Mouse (Mus musculus): ENCODE results near the gene Il6st. TPM values are rescaled to one million over a fixed set of nuclear protein-coding genes. Genes with fewer than 3 reads are reported as not detected.

The Il6st gene
- polyA plus RNA-seq, 1 experiment from 2014 or later, result 37.4 TPM

DNA sequence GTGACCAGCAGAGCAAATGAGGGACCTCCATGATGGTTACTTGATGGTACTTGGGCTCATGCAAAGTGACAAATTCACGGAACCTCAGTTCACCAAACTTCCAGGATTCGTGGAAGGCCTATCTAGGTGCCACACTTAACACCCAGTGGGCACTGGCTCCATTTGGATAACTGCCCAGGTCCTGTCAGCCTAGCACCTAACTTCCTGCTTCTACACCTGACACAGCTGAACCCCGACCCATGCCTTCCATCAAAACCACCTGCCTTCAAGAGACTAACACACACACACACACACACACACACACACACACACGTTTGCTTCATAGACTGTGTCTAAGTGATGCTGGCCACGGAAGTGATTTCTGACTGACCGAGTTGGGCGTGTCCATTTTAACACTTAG lies 47.9 kb downstream of the Il6st start:
- no peak overlapping the region for H3K27ac ChIP-seq
- peaks cover 8% of the 10 kb centered on the region; the same call in 1 of the 2 replicates for H3K36me3 ChIP-seq
- H3K4me1 ChIP-seq, result no peaks in the 10 kb centered on the region
- no peak overlapping the region for H3K4me3 ChIP-seq (replicated peaks)
- WGBS, result 83% methylated on average over 7 of the region's 7 CpGs
- no peaks in the 10 kb centered on the region for H3K27me3 ChIP-seq (replicated peaks)
- H3K9ac ChIP-seq, result no peak overlapping the region
- no peak for ATAC-seq (ENCODE audit: insufficient read depth, low FRiP score, low read depth)
- H3K4me2 ChIP-seq, result no peak overlapping the region
- no peaks in the 10 kb centered on the region for H3K9me3 ChIP-seq

DNA sequence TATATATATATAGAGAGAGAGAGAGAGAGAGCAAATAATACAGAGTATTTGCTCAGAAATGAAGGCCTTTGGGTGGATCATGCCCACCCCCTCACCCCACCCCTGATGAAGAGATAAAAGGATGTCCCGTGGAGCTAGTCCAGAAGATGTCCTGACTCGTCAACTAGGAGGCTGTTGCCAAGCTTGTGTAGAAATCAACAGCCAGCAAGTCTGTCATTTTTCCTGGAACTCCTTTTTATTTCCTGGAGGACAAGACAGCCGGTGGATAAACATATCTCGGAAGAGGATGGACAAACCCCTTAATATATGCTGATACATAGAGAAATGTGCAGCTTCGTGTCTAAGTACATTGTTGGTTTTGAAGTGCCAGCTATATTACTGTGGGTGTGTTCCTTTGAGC lies 49.0 kb downstream of the Il6st start:
- no peak for ATAC-seq (ENCODE audit: insufficient read depth, low FRiP score, low read depth)
- Histone ChIP-seq H3K9me3 (no peaks in the 10 kb centered on the region), H3K27ac (no peak overlapping the region), H3K4me1 (no peaks in the 10 kb centered on the region), H3K27me3 (replicated peaks) (no peaks in the 10 kb centered on the region), H3K4me3 (replicated peaks) (no peak overlapping the region), H3K9ac (no peak overlapping the region), H3K36me3 (peaks cover 1% of the 10 kb centered on the region; the same call in 1 of the 2 replicates), H3K4me2 (no peak overlapping the region)
- 73% methylated on average over 5 of the region's 5 CpGs for WGBS

DNA sequence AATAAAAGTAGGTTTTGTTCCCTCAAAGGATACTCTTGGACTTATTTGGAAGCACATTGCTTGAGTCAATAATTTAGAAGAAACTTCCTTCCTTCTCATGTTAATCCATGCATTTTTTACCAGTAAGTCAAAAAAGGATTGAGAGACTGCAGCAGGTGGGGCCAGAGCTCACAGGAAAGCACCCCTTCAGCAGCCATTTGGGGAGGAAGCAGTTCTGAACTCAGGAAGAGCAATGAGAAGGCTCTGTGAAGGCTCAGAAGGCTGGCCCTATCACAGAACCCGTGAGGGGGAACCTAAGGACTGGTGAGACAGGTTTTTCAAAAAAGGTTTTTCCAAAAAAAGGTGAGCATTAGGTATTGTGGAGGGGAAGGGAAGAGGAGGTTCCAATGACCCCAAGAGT lies 50.7 kb downstream of the Il6st start:
- H3K27me3 ChIP-seq (replicated peaks), result no peaks in the 10 kb centered on the region
- H3K9ac ChIP-seq, result no peak overlapping the region
- no peaks in the 10 kb centered on the region for H3K4me1 ChIP-seq
- H3K4me2 ChIP-seq, result no peak overlapping the region
- no peak for ATAC-seq (ENCODE audit: insufficient read depth, low FRiP score, low read depth)
- H3K4me3 ChIP-seq (replicated peaks), result no peak overlapping the region
- no peaks in the 10 kb centered on the region for H3K36me3 ChIP-seq
- no peaks in the 10 kb centered on the region for H3K9me3 ChIP-seq
- H3K27ac ChIP-seq, result no peak overlapping the region
- 46% methylated on average over 1 of the region's 1 CpGs for WGBS

DNA sequence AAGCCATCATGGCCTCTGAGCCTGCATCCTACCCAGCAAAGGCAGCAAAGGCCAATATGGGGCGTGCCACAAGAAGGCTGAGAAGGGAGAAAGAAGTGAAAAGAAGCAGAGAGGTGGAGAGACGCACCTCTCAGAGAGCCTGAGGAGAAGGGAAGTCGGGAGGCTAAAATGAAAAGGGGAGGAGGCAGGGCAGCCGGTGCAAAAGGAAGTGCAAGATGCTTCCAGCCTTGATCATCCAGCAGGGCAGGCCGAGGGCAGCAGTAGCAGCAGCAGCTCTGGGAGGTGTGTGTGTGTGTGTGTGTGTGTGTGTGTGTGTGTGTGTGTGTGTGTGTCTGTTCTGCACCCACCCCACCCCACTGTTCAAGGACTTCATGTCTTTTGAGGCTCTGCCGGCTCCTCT lies 58.4 kb downstream of the Il6st start:
- WGBS, result 48% methylated on average over 6 of the region's 6 CpGs
- no peak overlapping the region for H3K9ac ChIP-seq
- H3K4me3 ChIP-seq (replicated peaks), result no peak overlapping the region
- H3K27me3 ChIP-seq (replicated peaks), result no peaks in the 10 kb centered on the region
- no peak overlapping the region for H3K27ac ChIP-seq
- no peak for ATAC-seq (ENCODE audit: insufficient read depth, low FRiP score, low read depth)
- H3K36me3 ChIP-seq, result no peaks in the 10 kb centered on the region
- H3K9me3 ChIP-seq, result no peaks in the 10 kb centered on the region
- H3K4me2 ChIP-seq, result no peak overlapping the region
- H3K4me1 ChIP-seq, result no peaks in the 10 kb centered on the region

DNA sequence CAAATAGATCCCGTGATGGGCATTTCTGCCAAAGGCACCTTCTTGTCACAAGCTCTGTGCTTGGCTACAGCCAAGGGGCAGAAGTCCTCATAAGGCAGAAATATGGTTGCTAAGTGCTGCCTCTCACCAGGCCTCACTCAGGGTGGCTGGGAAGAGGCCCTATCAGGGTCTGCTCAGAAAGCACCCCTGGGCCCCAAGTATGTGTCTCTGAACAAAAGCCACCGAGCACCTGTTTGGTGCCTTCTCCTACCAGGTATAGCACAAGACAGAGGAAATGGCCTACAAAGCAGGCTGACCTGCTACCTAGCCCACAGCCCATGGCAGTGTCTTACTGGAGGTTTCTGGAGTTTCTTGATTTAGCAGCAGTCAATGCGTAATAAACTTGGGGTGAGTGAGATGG lies 59.0 kb downstream of the Il6st start:
- Histone ChIP-seq H3K27ac (no peak overlapping the region), H3K4me1 (no peaks in the 10 kb centered on the region), H3K9me3 (no peaks in the 10 kb centered on the region), H3K4me2 (no peak overlapping the region), H3K36me3 (no peaks in the 10 kb centered on the region), H3K27me3 (replicated peaks) (no peaks in the 10 kb centered on the region), H3K4me3 (replicated peaks) (no peak overlapping the region), H3K9ac (no peak overlapping the region)
- no peak for ATAC-seq (ENCODE audit: insufficient read depth, low FRiP score, low read depth)
- 87% methylated on average over 3 of the region's 3 CpGs for WGBS

DNA sequence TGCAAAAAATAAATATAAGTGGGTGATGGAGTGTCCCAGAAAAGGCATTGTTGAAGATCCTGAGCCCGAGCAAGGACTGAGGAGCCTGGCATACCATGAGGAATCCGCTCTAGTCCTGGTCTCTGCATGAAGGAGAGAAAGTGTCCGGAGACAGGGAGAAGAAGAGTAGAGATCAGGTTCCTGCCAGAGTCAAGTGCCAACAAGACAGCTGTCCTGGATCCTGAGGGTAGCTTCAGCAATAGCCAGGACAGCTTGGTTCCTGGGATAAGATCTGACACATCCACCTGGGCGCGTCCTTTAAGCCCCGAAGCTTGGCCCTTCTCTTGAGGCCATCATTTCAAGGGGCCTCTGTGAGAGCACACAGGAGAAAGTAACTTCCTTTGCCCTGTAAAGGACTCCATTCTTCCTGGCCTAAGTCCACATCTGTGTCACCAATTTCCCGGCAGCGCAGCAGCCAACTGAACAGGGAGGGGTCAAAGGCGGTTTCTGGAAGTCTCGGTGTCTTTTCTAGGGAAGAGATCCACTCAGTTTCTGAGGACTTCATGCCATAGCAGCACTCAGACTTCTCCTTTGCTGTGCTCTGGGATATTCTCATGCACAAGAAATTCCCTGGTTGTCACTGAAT lies 59.6 kb downstream of the Il6st start:
- H3K4me2 ChIP-seq, result no peak overlapping the region
- H3K27ac ChIP-seq, result no peak overlapping the region
- no peak overlapping the region for H3K4me3 ChIP-seq (replicated peaks)
- H3K27me3 ChIP-seq (replicated peaks), result no peaks in the 10 kb centered on the region
- H3K4me1 ChIP-seq, result no peaks in the 10 kb centered on the region
- WGBS, result 80% methylated on average over 10 of the region's 10 CpGs
- H3K9me3 ChIP-seq, result no peaks in the 10 kb centered on the region
- H3K9ac ChIP-seq, result no peak overlapping the region
- no peaks in the 10 kb centered on the region for H3K36me3 ChIP-seq
- no peak for ATAC-seq (ENCODE audit: insufficient read depth, low FRiP score, low read depth)

DNA sequence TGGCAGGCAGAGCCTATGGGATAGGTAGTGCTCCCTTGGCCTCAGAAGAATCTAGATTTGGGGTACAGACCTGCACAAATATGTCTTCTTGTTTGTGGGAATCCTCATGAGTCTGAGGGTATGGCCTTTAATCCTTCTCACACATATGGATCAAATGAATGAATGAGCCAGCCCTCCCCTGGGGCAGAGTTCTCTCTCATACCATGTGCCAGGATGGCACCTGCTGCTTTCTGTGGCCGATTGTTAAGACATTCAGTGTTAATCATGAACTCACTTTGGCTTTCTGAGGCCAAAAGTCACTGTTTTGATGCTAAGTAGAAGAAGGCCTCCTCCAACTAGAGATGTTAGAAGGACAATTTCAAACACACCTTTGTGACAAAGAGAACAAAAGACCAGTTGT lies 63.3 kb downstream of the Il6st start:
- ATAC-seq (ENCODE audit: insufficient read depth, low FRiP score, low read depth), result no peak
- H3K4me1 ChIP-seq, result no peaks in the 10 kb centered on the region
- H3K4me2 ChIP-seq, result no peak overlapping the region
- H3K27ac ChIP-seq, result no peak overlapping the region
- H3K9ac ChIP-seq, result no peak overlapping the region
- no peaks in the 10 kb centered on the region for H3K36me3 ChIP-seq
- 68% methylated on average over 1 of the region's 1 CpGs for WGBS
- no peak overlapping the region for H3K4me3 ChIP-seq (replicated peaks)
- no peaks in the 10 kb centered on the region for H3K27me3 ChIP-seq (replicated peaks)
- no peaks in the 10 kb centered on the region for H3K9me3 ChIP-seq

DNA sequence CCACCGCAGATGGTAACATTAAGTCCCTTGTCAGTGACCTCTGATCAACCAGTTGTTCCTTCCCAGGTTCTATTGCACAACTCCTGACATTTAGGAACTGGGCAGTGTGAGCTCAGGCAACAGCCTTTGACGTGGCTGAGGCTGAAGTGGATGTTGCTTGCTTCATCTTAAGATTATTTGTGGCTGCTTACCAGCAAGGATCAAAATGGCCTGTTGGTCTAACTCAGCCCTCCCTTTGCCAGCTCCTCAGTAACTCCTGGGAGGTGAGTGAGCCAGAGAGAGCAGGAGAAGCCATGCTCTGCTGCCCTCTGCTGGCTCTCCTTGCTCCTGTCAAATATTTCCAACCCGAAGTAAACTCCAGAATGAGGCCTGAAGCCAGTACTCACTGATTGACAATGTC lies 66.0 kb downstream of the Il6st start:
- H3K4me2 ChIP-seq, result no peak overlapping the region
- no peaks in the 10 kb centered on the region for H3K36me3 ChIP-seq
- no peaks in the 10 kb centered on the region for H3K9me3 ChIP-seq
- H3K4me3 ChIP-seq (replicated peaks), result no peak overlapping the region
- no peak overlapping the region for H3K9ac ChIP-seq
- no peaks in the 10 kb centered on the region for H3K4me1 ChIP-seq
- 31% methylated on average over 3 of the region's 3 CpGs for WGBS
- H3K27ac ChIP-seq, result no peak overlapping the region
- no peak for ATAC-seq (ENCODE audit: insufficient read depth, low FRiP score, low read depth)
- no peaks in the 10 kb centered on the region for H3K27me3 ChIP-seq (replicated peaks)

DNA sequence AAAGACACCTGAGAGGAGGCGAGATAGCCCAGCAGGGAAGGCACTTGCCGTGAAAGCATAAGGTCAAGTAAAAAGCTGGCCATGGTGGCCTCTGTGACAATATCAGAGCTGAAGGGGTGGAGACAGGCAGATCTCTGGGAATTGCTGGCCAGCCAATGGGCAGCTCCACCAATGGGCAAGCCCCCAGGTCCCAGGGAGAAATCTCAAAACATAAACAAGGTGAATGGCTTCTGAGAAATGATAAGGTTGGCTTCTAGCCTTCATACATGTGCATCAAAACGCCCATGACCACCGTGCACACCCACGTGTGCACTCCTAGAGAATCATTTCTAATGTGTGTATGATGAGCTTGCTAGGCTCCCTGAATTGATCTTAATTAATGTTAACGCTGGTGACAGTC lies 68.4 kb downstream of the Il6st start:
- H3K27ac ChIP-seq, result no peak overlapping the region
- H3K36me3 ChIP-seq, result no peaks in the 10 kb centered on the region
- H3K9me3 ChIP-seq, result no peaks in the 10 kb centered on the region
- WGBS, result 85% methylated on average over 6 of the region's 6 CpGs
- H3K4me2 ChIP-seq, result no peak overlapping the region
- no peaks in the 10 kb centered on the region for H3K27me3 ChIP-seq (replicated peaks)
- H3K4me1 ChIP-seq, result no peaks in the 10 kb centered on the region
- ATAC-seq (ENCODE audit: insufficient read depth, low FRiP score, low read depth), result no peak
- H3K4me3 ChIP-seq (replicated peaks), result no peak overlapping the region
- H3K9ac ChIP-seq, result no peak overlapping the region

DNA sequence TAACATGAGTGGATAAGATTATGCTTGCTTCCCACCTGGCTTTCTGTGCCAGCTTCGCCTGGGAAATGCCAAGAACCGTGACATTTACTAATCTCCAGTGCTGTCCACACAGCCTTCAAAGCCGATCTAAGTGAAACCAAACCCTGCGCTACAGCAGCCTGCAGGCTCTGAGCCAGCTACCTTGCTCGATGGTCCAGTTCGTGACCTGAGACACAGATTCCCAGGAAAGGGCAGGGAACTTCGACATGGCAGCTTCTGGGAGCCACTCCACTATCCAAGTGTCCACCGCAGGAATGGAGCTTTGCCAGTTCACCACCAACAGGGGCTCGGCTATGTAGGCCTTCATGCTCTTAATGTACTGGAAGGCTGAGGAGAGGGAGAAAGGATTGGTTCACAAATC lies 69.7 kb downstream of the Il6st start:
- H3K9me3 ChIP-seq, result no peaks in the 10 kb centered on the region
- H3K27me3 ChIP-seq (replicated peaks), result no peaks in the 10 kb centered on the region
- 68% methylated on average over 9 of the region's 9 CpGs for WGBS
- no peak overlapping the region for H3K9ac ChIP-seq
- H3K4me3 ChIP-seq (replicated peaks), result no peak overlapping the region
- H3K4me1 ChIP-seq, result no peaks in the 10 kb centered on the region
- H3K27ac ChIP-seq, result no peak overlapping the region
- ATAC-seq (ENCODE audit: insufficient read depth, low FRiP score, low read depth), result no peak
- H3K4me2 ChIP-seq, result no peak overlapping the region
- no peaks in the 10 kb centered on the region for H3K36me3 ChIP-seq

DNA sequence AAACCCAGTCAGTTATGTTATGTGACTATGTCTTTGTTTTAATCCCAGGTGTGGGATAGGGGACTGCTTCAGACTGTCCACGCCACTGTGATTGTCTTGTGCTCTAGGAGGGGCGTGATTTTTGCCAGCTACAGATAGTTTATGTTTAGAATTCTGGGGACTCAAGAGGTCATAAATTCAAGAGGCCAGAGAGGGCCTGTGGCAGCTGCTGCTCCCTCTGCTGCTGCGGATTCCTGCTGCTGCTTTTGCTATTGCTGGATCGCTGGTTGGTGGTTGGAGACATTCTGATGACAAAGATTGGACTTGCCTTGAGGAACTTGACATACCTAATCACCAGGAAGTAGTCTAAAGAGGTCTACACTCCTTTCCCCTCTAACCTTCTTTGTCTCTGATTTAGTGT lies 72.7 kb downstream of the Il6st start:
- 43% methylated on average over 4 of the region's 4 CpGs for WGBS
- no peaks in the 10 kb centered on the region for H3K27me3 ChIP-seq (replicated peaks)
- H3K36me3 ChIP-seq, result no peaks in the 10 kb centered on the region
- no peaks in the 10 kb centered on the region for H3K4me1 ChIP-seq
- H3K4me3 ChIP-seq (replicated peaks), result no peak overlapping the region
- H3K27ac ChIP-seq, result no peak overlapping the region
- H3K4me2 ChIP-seq, result no peak overlapping the region
- no peaks in the 10 kb centered on the region for H3K9me3 ChIP-seq
- no peak for ATAC-seq (ENCODE audit: insufficient read depth, low FRiP score, low read depth)
- no peak overlapping the region for H3K9ac ChIP-seq

DNA sequence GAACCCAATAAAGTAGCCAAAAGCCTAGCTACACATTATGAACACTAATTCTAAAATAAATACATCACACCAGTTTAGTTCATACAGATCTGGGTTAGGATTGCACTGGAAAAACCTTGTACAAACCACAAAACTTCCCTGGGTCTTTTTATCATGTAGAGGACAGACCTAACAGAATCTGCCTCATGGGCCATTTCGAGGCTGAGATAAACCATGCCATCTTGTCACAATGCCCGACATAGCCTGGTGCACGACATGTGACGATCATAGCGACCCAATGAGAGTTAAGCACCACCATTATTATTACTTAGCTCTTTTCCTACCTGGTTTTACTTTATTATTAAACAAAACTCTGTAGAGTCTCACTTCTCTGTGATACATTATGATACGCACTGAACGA lies 73.2 kb downstream of the Il6st start:
- H3K4me3 ChIP-seq (replicated peaks), result no peak overlapping the region
- no peaks in the 10 kb centered on the region for H3K4me1 ChIP-seq
- no peak overlapping the region for H3K9ac ChIP-seq
- H3K27me3 ChIP-seq (replicated peaks), result no peaks in the 10 kb centered on the region
- H3K4me2 ChIP-seq, result no peak overlapping the region
- H3K9me3 ChIP-seq, result no peaks in the 10 kb centered on the region
- H3K36me3 ChIP-seq, result no peaks in the 10 kb centered on the region
- ATAC-seq (ENCODE audit: insufficient read depth, low FRiP score, low read depth), result no peak
- 89% methylated on average over 7 of the region's 7 CpGs for WGBS
- H3K27ac ChIP-seq, result no peak overlapping the region

DNA sequence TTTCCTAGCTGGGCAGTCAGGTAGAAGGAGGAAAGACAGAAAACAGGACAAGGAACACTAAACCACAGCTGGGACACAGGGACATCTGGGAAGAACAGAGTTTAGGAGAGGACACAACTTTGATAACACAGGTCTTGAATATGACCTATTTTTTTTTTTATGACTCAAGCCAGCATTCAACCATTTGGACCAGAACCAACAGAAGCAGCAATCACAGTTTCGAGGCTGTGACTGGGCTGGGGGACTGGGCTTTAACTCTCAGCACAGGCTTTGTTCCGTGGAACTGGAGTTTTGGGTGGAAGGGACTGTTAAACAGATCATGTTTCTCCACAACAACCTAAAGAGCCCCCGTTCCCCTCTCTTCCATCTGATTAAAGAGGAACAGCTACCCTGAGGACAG lies 76.7 kb downstream of the Il6st start:
- Histone ChIP-seq H3K27ac (no peak overlapping the region), H3K9ac (no peak overlapping the region), H3K4me2 (no peak overlapping the region), H3K27me3 (replicated peaks) (no peaks in the 10 kb centered on the region), H3K4me1 (no peaks in the 10 kb centered on the region), H3K9me3 (no peaks in the 10 kb centered on the region), H3K4me3 (replicated peaks) (no peak overlapping the region), H3K36me3 (no peaks in the 10 kb centered on the region)
- no peak for ATAC-seq (ENCODE audit: insufficient read depth, low FRiP score, low read depth)
- 49% methylated on average over 3 of the region's 3 CpGs for WGBS
